Mouse (Mus musculus) heart, postnatal 0 days (tissue): ENCODE data around the gene Sept9. TPM values are rescaled to one million over a fixed set of nuclear protein-coding genes. Genes with fewer than 3 reads are reported as not detected.

Experiments
- ATAC-seq: fragments of 200-750 bp; cut with Nextera tagmentation; 2 replicates; pipeline ENCODE4 v1.8.0; 2017; ENCODE audit warnings: low read depth, moderate number of reproducible peaks, moderate library complexity; ENCODE audit not compliant: insufficient read depth
- DNase-seq: peaks from one replicate; pipeline ENCODE4 v3.0.0-alpha.2; 2016; ENCODE audit warnings: low spot score
- H3K27ac ChIP-seq: fragments of 300-500 bp; sonication (generic); 2 replicates; pipeline ENCODE4 v1.5.1; 2014; ENCODE audit warnings: low read depth, mild to moderate bottlenecking
- H3K27me3 ChIP-seq: fragments of 300-500 bp; sonication (generic); 2 replicates; pipeline ENCODE4 v1.6.1; 2014; ENCODE audit warnings: low read length, mixed read lengths; ENCODE audit not compliant: control insufficient read depth, insufficient read depth
- H3K36me3 ChIP-seq: fragments of 300-500 bp; sonication (generic); replicated peaks from 2 replicates; pipeline ENCODE4 v1.6.1; 2014; ENCODE audit warnings: low read length, mixed read lengths; ENCODE audit not compliant: control insufficient read depth, insufficient read depth
- H3K4me1 ChIP-seq: fragments of 300-500 bp; sonication (generic); 2 replicates; pipeline ENCODE4 v1.6.1; 2014; ENCODE audit warnings: antibody characterized with exemption; ENCODE audit not compliant: control insufficient read depth, insufficient read depth
- H3K4me2 ChIP-seq: fragments of 300-500 bp; sonication (generic); 2 replicates; pipeline ENCODE4 v1.6.1; 2014; ENCODE audit warnings: low read depth, mild to moderate bottlenecking, low read length, moderate library complexity
- H3K4me3 ChIP-seq: fragments of 300-500 bp; sonication (generic); 2 replicates; pipeline ENCODE4 v1.5.1; 2014; ENCODE audit warnings: low read depth, low read length
- H3K9ac ChIP-seq: fragments of 300-500 bp; sonication (generic); replicated peaks from 2 replicates; pipeline ENCODE4 v1.6.1; 2014; ENCODE audit warnings: low read depth, low read length, mixed read lengths
- H3K9me3 ChIP-seq: fragments of 300-500 bp; sonication (generic); replicated peaks from 2 replicates; pipeline ENCODE4 v1.6.1; 2016; ENCODE audit warnings: low read length; ENCODE audit not compliant: control insufficient read depth
- CTCF ChIP-seq: IDR thresholded peaks from 2 replicates; pipeline ENCODE4 v1.5.1; 2016; ENCODE audit warnings: antibody characterized with exemption, control low read depth, low read depth
- EP300 ChIP-seq: IDR thresholded peaks from 2 replicates; pipeline ENCODE4 v1.6.1; 2016; ENCODE audit warnings: antibody characterized with exemption, low read depth
- WGBS: fragments of 180-500 bp; shearing (Covaris S2); extraction: QIAGEN DNeasy Blood & Tissue Kit; methylation state at CpG from one replicate; pipeline ENCODE4 v1.1.7; 2014; 5-methylcytosine and 5-hydroxymethylcytosine counted together
- polyA plus RNA-seq: library from polyadenylated mRNA; unstranded; fragments of >200 nt; fragmentation: Nextera tagmentation; extraction: Ambion mirVana; gene quantifications from 2 replicates; pipeline ENCODE4 v1.2.1, GENCODE M21; 2015
- total RNA-seq: library from RNA; depleted of rRNA; stranded (reverse); fragments of >200 nt; gene quantifications from 2 replicates; pipeline ENCODE4 v1.2.3, GENCODE M21; 2014; ENCODE audit warnings: low replicate concordance

The Sept9 gene
- total and polyA plus RNA-seq, 2 experiments from 2014 or later = 31.6 to 64.2 TPM

- TF ChIP-seq CTCF = no peak
- TF ChIP-seq EP300 = no peak
- Histone ChIP-seq H3K4me2 (peak overlapping the region; percentile 41), H3K4me3 (no peak overlapping the region), H3K27ac (no peak overlapping the region), H3K36me3 (no peaks in the 10 kb centered on the region), H3K9me3 (no peaks in the 10 kb centered on the region), H3K9ac (no peak overlapping the region), H3K27me3 (0 out of 2 replicates have a peak, but pooled peaks cover 2% of the 10 kb centered on the region), H3K4me1 (0 out of 2 replicates have a peak, but pooled peaks cover 8% of the 10 kb centered on the region)
- 53% methylated on average over 15 of the region's 15 CpGs for WGBS
- DNase-seq (no peak), ATAC-seq (no peak)
These were observed 186.1 kb downstream of the Sept9 start for GRCm38 (mm10) chr11:117385331-117386103.

- H3K4me1 ChIP-seq = peaks cover 12% of the 10 kb centered on the region; the same call in 1 of the 2 replicates
These were observed 187.8 kb downstream of the Sept9 start for GRCm38 (mm10) chr11:117387241-117387640.

GRCm38 (mm10) chr11:117390001-117390402, 190.5 kb downstream of the Sept9 start:
- WGBS = 10% methylated on average over 12 of the region's 12 CpGs
- Histone ChIP-seq H3K4me1 (peaks cover 4% of the 10 kb centered on the region; the same call in 1 of the 2 replicates), H3K4me2 (no peak overlapping the region), H3K9ac (no peak overlapping the region), H3K9me3 (no peaks in the 10 kb centered on the region), H3K4me3 (no peak overlapping the region), H3K27ac (no peak overlapping the region), H3K36me3 (no peaks in the 10 kb centered on the region), H3K27me3 (peaks cover 23% of the 10 kb centered on the region)
- peak; percentile 69 for DNase-seq
- ATAC-seq = peak; percentile 68
- 0 out of 2 replicates have a peak, but pooled peaks have one; percentile 36 for TF ChIP-seq EP300
- TF ChIP-seq CTCF = peak; percentile 68

More at GRCm38 (mm10) chr11:117387241-117387640, 187.8 kb downstream of the Sept9 start:
- TF ChIP-seq EP300 (no peak), CTCF (no peak)
- DNase-seq (no peak), ATAC-seq (no peak)
- Histone ChIP-seq H3K9ac (no peak overlapping the region), H3K36me3 (no peaks in the 10 kb centered on the region), H3K4me3 (no peak overlapping the region), H3K27me3 (0 out of 2 replicates have a peak, but pooled peaks cover 2% of the 10 kb centered on the region), H3K27ac (no peak overlapping the region), H3K4me2 (no peak overlapping the region), H3K9me3 (no peaks in the 10 kb centered on the region)
- 82% methylated on average over 10 of the region's 10 CpGs for WGBS

GRCm38 (mm10) chr11:117390774-117391534, 191.5 kb downstream of the Sept9 start:
- Histone ChIP-seq H3K36me3 (no peaks in the 10 kb centered on the region), H3K9ac (no peak overlapping the region), H3K27ac (no peak overlapping the region), H3K27me3 (peaks cover 31% of the 10 kb centered on the region), H3K4me1 (peaks cover 4% of the 10 kb centered on the region; the same call in 1 of the 2 replicates), H3K9me3 (no peaks in the 10 kb centered on the region), H3K4me2 (no peak overlapping the region), H3K4me3 (no peak overlapping the region)
- ATAC-seq = no peak
- no peak for DNase-seq
- TF ChIP-seq CTCF (no peak), EP300 (no peak)
- 25% methylated on average over 7 of the region's 7 CpGs for WGBS

- no peaks in the 10 kb centered on the region for H3K9me3 ChIP-seq
- no peaks in the 10 kb centered on the region for H3K36me3 ChIP-seq
- no peak for ATAC-seq
- TF ChIP-seq CTCF = no peak; the same call in 1 of the 2 replicates
- TF ChIP-seq EP300 = no peak
- no peak overlapping the region for H3K27ac ChIP-seq
- no peak overlapping the region for H3K9ac ChIP-seq
- peaks cover 4% of the 10 kb centered on the region; the same call in 1 of the 2 replicates for H3K4me1 ChIP-seq
- WGBS = 86% methylated on average over 2 of the region's 2 CpGs
- H3K4me3 ChIP-seq = no peak overlapping the region
- peaks cover 35% of the 10 kb centered on the region for H3K27me3 ChIP-seq
- H3K4me2 ChIP-seq = no peak overlapping the region
- no peak for DNase-seq
These were observed 192.8 kb downstream of the Sept9 start for GRCm38 (mm10) chr11:117392251-117392650.
